Mouse (Mus musculus): ENCODE measurements around the gene Vmo1. TPM values are rescaled to one million over a fixed set of nuclear protein-coding genes. Genes with fewer than 3 reads are reported as not detected.

The Vmo1 gene
- polyA plus RNA-seq, 1 experiment from 2014 or later = 0.31 TPM

GRCm38 (mm10) chr11:70465211-70465610, 49.2 kb downstream of the Vmo1 start:
- 22% methylated on average over 16 of the region's 16 CpGs for WGBS
- Histone ChIP-seq H3K4me1 (peaks cover 14% of the 10 kb centered on the region), H3K9ac (peak overlapping the region; percentile 63), H3K4me2 (replicated peaks) (peak overlapping the region; percentile 65), H3K27me3 (peaks cover 78% of the 10 kb centered on the region), H3K27ac (no peak overlapping the region), H3K9me3 (no peaks in the 10 kb centered on the region), H3K4me3 (peak overlapping the region; percentile 37), H3K36me3 (no peaks in the 10 kb centered on the region)
- no peak for ATAC-seq (ENCODE audit: low FRiP score, low read depth)

- H3K27ac ChIP-seq = no peak overlapping the region
- H3K4me1 ChIP-seq = peaks cover 16% of the 10 kb centered on the region
- 71% methylated on average over 5 of the region's 5 CpGs for WGBS
- H3K27me3 ChIP-seq = peaks cover 90% of the 10 kb centered on the region
- no peak overlapping the region; the same call in 1 of the 2 replicates for H3K9ac ChIP-seq
- H3K36me3 ChIP-seq = no peaks in the 10 kb centered on the region
- no peaks in the 10 kb centered on the region for H3K9me3 ChIP-seq
- no peak overlapping the region for H3K4me2 ChIP-seq (replicated peaks)
- no peak overlapping the region for H3K4me3 ChIP-seq
- no peak for ATAC-seq (ENCODE audit: low FRiP score, low read depth)
Measured at GRCm38 (mm10) chr11:70463970-70464369, 50.4 kb downstream of the Vmo1 start.

Other genes with a start within 250 kb of the Vmo1 start
- not detected in 2 replicates for gene Alox12e, start 192.0 kb downstream of the Vmo1 start, polyA plus RNA-seq (2015; fragmentation: Nextera tagmentation; extraction: Ambion mirVana)
- gene Alox15, start 162.6 kb downstream of the Vmo1 start, polyA plus RNA-seq (2015; fragmentation: Nextera tagmentation; extraction: Ambion mirVana) = 0.05 TPM in 1 of 2 replicates, not detected in the other
- 40.0 and 41.8 TPM in 2 replicates for gene Pelp1, start 104.6 kb downstream of the Vmo1 start, polyA plus RNA-seq (2015; fragmentation: Nextera tagmentation; extraction: Ambion mirVana)
- gene Arrb2, start 82.0 kb downstream of the Vmo1 start, polyA plus RNA-seq (2015; fragmentation: Nextera tagmentation; extraction: Ambion mirVana) = 22.8 and 24.1 TPM in 2 replicates
- 42.4 and 45.9 TPM in 2 replicates for gene Med11, start 62.7 kb downstream of the Vmo1 start, polyA plus RNA-seq (2015; fragmentation: Nextera tagmentation; extraction: Ambion mirVana)
- 0.62 and 0.75 TPM in 2 replicates for gene Zmynd15, start 55.2 kb downstream of the Vmo1 start, polyA plus RNA-seq (2015; fragmentation: Nextera tagmentation; extraction: Ambion mirVana)
- gene Cxcl16, start 54.6 kb downstream of the Vmo1 start, polyA plus RNA-seq (2015; fragmentation: Nextera tagmentation; extraction: Ambion mirVana) = 2.7 and 3.9 TPM in 2 replicates
- gene Tm4sf5, start 9.4 kb downstream of the Vmo1 start, polyA plus RNA-seq (2015; fragmentation: Nextera tagmentation; extraction: Ambion mirVana) = 0.29 and 0.74 TPM in 2 replicates
- gene Gltpd2, start 4.6 kb upstream of the Vmo1 start, polyA plus RNA-seq (2015; fragmentation: Nextera tagmentation; extraction: Ambion mirVana) = 0.43 and 0.92 TPM in 2 replicates
- 828 and 869 TPM in 2 replicates for gene Psmb6, start 10.8 kb upstream of the Vmo1 start, polyA plus RNA-seq (2015; fragmentation: Nextera tagmentation; extraction: Ambion mirVana)
- gene Gm40193, start 18.3 kb upstream of the Vmo1 start, polyA plus RNA-seq (2015; fragmentation: Nextera tagmentation; extraction: Ambion mirVana) = not detected in 2 replicates
- 4.5 and 5.7 TPM in 2 replicates for gene Pld2, start 25.4 kb upstream of the Vmo1 start, polyA plus RNA-seq (2015; fragmentation: Nextera tagmentation; extraction: Ambion mirVana)
- 14.1 and 15.5 TPM in 2 replicates for gene Mink1, start 48.3 kb upstream of the Vmo1 start, polyA plus RNA-seq (2015; fragmentation: Nextera tagmentation; extraction: Ambion mirVana)
- gene 4930544D05Rik, start 101.2 kb upstream of the Vmo1 start, polyA plus RNA-seq (2015; fragmentation: Nextera tagmentation; extraction: Ambion mirVana) = not detected in 2 replicates
- not detected in 2 replicates for gene Chrne, start 104.6 kb upstream of the Vmo1 start, polyA plus RNA-seq (2015; fragmentation: Nextera tagmentation; extraction: Ambion mirVana)
- gene Gp1ba, start 124.5 kb upstream of the Vmo1 start, polyA plus RNA-seq (2015; fragmentation: Nextera tagmentation; extraction: Ambion mirVana) = 0.18 and 0.22 TPM in 2 replicates
- 120 and 129 TPM in 2 replicates for gene Rnf167, start 132.6 kb upstream of the Vmo1 start, polyA plus RNA-seq (2015; fragmentation: Nextera tagmentation; extraction: Ambion mirVana)
- 165 and 173 TPM in 2 replicates for gene Slc25a11, start 132.9 kb upstream of the Vmo1 start, polyA plus RNA-seq (2015; fragmentation: Nextera tagmentation; extraction: Ambion mirVana)
- 1,638 and 1,674 TPM in 2 replicates for gene Pfn1, start 140.0 kb upstream of the Vmo1 start, polyA plus RNA-seq (2015; fragmentation: Nextera tagmentation; extraction: Ambion mirVana)
- gene Eno3, start 142.6 kb upstream of the Vmo1 start, polyA plus RNA-seq (2015; fragmentation: Nextera tagmentation; extraction: Ambion mirVana) = 52.3 and 57.1 TPM in 2 replicates
- gene Spag7, start 154.8 kb upstream of the Vmo1 start, polyA plus RNA-seq (2015; fragmentation: Nextera tagmentation; extraction: Ambion mirVana) = 159 and 165 TPM in 2 replicates
- 11.8 and 15.1 TPM in 2 replicates for gene Camta2, start 173.5 kb upstream of the Vmo1 start, polyA plus RNA-seq (2015; fragmentation: Nextera tagmentation; extraction: Ambion mirVana)
- 1.6 and 1.8 TPM in 2 replicates for gene Inca1, start 185.5 kb upstream of the Vmo1 start, polyA plus RNA-seq (2015; fragmentation: Nextera tagmentation; extraction: Ambion mirVana)
- gene Kif1c, start 185.9 kb upstream of the Vmo1 start, polyA plus RNA-seq (2015; fragmentation: Nextera tagmentation; extraction: Ambion mirVana) = 3.4 and 3.6 TPM in 2 replicates
- gene Zfp3, start 249.6 kb upstream of the Vmo1 start, polyA plus RNA-seq (2015; fragmentation: Nextera tagmentation; extraction: Ambion mirVana) = 6.8 TPM in 2 replicates

Data from limb, embryonic 13.5 days (tissue).